Mouse (Mus musculus): ENCODE measurements at regions not wholly inside any gene's neighbourhood (a gene's known extent, or its start where the extent isn't known, plus 50 kb on each side); places are given as distances from the start of the nearest gene placed in this dataset.

DNA sequence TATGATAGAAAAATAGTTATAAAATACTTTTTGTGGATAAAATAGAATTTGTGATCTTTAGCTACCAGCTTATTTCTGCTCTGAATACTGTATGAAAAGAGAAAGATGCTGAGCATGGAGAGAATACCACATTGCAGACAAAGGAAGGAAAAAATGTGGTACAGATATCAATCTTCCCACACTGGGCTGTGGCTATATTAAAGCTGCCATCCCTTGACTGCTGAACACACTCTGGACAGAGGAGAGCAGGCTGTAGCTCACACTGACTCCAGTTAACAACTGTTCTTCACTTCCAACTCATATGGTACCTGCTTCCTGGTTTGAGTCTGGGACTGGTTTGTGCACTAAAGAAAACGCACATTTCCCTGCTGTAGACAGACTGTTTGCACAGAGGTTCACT lies 76.7 kb upstream of the Try4 start:
- WGBS = 59% methylated on average over 1 of the region's 1 CpGs
- Histone ChIP-seq H3K4me1 (replicated peaks; ENCODE audit: insufficient read depth, low read length) (no peaks in the 10 kb centered on the region), H3K4me2 (ENCODE audit: low read length) (no peak overlapping the region), H3K4me3 (replicated peaks; ENCODE audit: low read depth, low read length) (no peak overlapping the region), H3K9ac (ENCODE audit: low read depth, low read length) (no peak overlapping the region), H3K27me3 (ENCODE audit: insufficient read depth, low read length) (no peaks in the 10 kb centered on the region), H3K36me3 (ENCODE audit: insufficient read depth, low read length) (no peaks in the 10 kb centered on the region), H3K27ac (no peak overlapping the region), H3K9me3 (replicated peaks; ENCODE audit: low read length) (no peaks in the 10 kb centered on the region)
- no peak for DNase-seq (ENCODE audit: low spot score)
- no peak for TF ChIP-seq CTCF (IDR thresholded peaks at IDR 0.05; ENCODE audit: low read depth)
- ATAC-seq (replicated peaks; ENCODE audit: low FRiP score, low read depth) = no peak

DNA sequence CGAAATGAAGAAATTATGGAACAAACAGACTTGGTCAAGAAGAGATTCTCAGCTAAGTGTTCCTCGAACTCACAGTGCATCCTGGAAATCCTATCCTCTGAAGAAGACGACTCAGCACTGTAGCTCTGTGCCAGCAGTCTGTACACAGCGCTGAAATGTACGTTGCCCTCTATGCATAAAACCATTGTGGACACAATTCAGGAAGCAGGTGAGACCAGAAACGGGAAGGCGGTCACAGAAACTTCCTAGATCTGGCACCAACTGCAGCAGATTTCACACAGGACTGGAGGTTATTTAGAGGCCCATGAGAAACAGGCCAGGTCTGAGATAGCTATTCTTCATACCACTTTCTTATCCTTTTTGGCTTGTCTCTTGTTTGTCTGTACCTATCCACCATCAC lies 83.7 kb upstream of the Try4 start:
- H3K9ac ChIP-seq (ENCODE audit: low read depth, low read length) = no peak overlapping the region
- H3K4me3 ChIP-seq (replicated peaks; ENCODE audit: low read depth, low read length) = no peak overlapping the region
- no peak for TF ChIP-seq CTCF (IDR thresholded peaks at IDR 0.05; ENCODE audit: low read depth)
- ATAC-seq (replicated peaks; ENCODE audit: low FRiP score, low read depth) = no peak
- H3K27ac ChIP-seq = no peak overlapping the region
- H3K4me2 ChIP-seq (ENCODE audit: low read length) = no peak overlapping the region
- no peaks in the 10 kb centered on the region for H3K4me1 ChIP-seq (replicated peaks; ENCODE audit: insufficient read depth, low read length)
- no peaks in the 10 kb centered on the region for H3K9me3 ChIP-seq (replicated peaks; ENCODE audit: low read length)
- no peaks in the 10 kb centered on the region for H3K27me3 ChIP-seq (ENCODE audit: insufficient read depth, low read length)
- no peak for DNase-seq (ENCODE audit: low spot score)
- H3K36me3 ChIP-seq (ENCODE audit: insufficient read depth, low read length) = no peaks in the 10 kb centered on the region
- 82% methylated on average over 7 of the region's 7 CpGs for WGBS

DNA sequence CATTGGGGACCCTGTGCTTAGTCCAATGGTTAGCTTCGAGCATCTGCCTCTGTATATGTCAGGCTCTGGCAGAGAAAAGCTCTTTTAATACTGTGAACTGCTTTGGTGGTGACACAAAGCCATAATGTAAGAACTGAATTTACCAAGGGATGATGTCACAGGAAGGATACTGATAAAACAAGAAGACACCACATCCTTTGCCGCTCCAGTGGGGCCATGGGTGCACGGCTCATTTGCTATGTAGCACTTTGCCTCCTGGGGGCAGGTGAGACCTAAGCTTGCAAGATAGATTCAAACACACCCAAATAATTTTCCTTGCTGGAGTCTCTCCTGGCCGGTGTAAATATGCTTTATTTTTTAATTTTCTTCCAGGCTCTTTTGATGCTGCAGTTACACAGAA lies 86.2 kb upstream of the Try4 start:
- no peak overlapping the region for H3K9ac ChIP-seq (ENCODE audit: low read depth, low read length)
- ATAC-seq (replicated peaks; ENCODE audit: low FRiP score, low read depth) (no peak), DNase-seq (ENCODE audit: low spot score) (no peak)
- 77% methylated on average over 4 of the region's 4 CpGs for WGBS
- H3K4me3 ChIP-seq (replicated peaks; ENCODE audit: low read depth, low read length) = no peak overlapping the region
- no peak for TF ChIP-seq CTCF (IDR thresholded peaks at IDR 0.05; ENCODE audit: low read depth)
- H3K36me3 ChIP-seq (ENCODE audit: insufficient read depth, low read length) = no peaks in the 10 kb centered on the region
- no peaks in the 10 kb centered on the region for H3K4me1 ChIP-seq (replicated peaks; ENCODE audit: insufficient read depth, low read length)
- no peak overlapping the region for H3K4me2 ChIP-seq (ENCODE audit: low read length)
- H3K9me3 ChIP-seq (replicated peaks; ENCODE audit: low read length) = no peaks in the 10 kb centered on the region
- H3K27me3 ChIP-seq (ENCODE audit: insufficient read depth, low read length) = no peaks in the 10 kb centered on the region
- H3K27ac ChIP-seq = no peak overlapping the region

DNA sequence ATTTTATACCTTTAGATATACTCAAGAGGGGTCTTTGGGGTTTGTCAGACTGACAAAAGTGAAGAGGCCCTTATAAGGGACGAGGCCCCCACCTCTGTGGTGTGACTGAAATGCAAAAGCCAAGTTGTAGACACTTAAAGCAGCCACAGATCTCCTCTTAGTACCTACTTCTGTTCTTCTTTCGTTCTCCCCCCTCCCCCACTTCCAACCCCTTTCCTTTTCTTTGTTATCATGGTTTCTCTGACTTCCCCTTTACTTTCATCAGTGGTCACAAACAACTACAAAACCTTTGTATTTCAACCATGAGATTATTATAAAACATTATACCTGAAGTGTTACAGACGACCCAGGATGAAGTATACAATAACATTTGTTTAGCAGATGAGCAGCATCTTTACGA lies 96.2 kb upstream of the Try4 start:
- Histone ChIP-seq H3K27ac (no peak overlapping the region), H3K9me3 (replicated peaks; ENCODE audit: low read length) (no peaks in the 10 kb centered on the region), H3K4me2 (ENCODE audit: low read length) (no peak overlapping the region), H3K4me3 (replicated peaks; ENCODE audit: low read depth, low read length) (no peak overlapping the region), H3K4me1 (replicated peaks; ENCODE audit: insufficient read depth, low read length) (no peaks in the 10 kb centered on the region), H3K9ac (ENCODE audit: low read depth, low read length) (no peak overlapping the region), H3K36me3 (ENCODE audit: insufficient read depth, low read length) (no peaks in the 10 kb centered on the region), H3K27me3 (ENCODE audit: insufficient read depth, low read length) (no peaks in the 10 kb centered on the region)
- TF ChIP-seq CTCF (IDR thresholded peaks at IDR 0.05; ENCODE audit: low read depth) = no peak
- no peak for ATAC-seq (replicated peaks; ENCODE audit: low FRiP score, low read depth)
- DNase-seq (ENCODE audit: low spot score) = no peak
- WGBS = 65% methylated on average over 4 of the region's 4 CpGs

DNA sequence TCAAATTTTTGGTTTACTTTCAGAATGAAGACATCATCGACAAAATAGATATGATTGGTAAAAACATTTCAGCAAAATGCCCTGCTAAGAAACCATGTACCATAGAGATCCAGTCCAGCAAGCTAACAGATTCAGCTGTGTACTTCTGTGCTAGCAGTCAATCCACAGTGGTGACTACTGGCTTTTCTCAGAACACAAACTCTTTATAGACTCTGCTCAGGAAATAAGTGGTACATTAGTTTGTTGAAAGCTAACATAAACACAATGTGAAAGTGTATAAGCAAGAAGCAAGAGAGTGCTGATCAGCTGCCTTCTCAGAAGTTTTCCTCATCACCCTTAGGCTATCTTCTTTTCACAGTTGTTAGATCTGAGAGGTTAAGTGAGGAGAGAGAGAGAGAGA lies 99.2 kb upstream of the Try4 start:
- ATAC-seq (replicated peaks; ENCODE audit: low FRiP score, low read depth) = no peak
- Histone ChIP-seq H3K9ac (ENCODE audit: low read depth, low read length) (no peak overlapping the region), H3K9me3 (replicated peaks; ENCODE audit: low read length) (no peaks in the 10 kb centered on the region), H3K27ac (no peak overlapping the region), H3K36me3 (ENCODE audit: insufficient read depth, low read length) (no peaks in the 10 kb centered on the region), H3K4me3 (replicated peaks; ENCODE audit: low read depth, low read length) (no peak overlapping the region), H3K27me3 (ENCODE audit: insufficient read depth, low read length) (no peaks in the 10 kb centered on the region), H3K4me1 (replicated peaks; ENCODE audit: insufficient read depth, low read length) (no peaks in the 10 kb centered on the region), H3K4me2 (ENCODE audit: low read length) (no peak overlapping the region)
- TF ChIP-seq CTCF (IDR thresholded peaks at IDR 0.05; ENCODE audit: low read depth) = no peak
- WGBS = 86% methylated on average over 1 of the region's 1 CpGs
- DNase-seq (ENCODE audit: low spot score) = no peak

DNA sequence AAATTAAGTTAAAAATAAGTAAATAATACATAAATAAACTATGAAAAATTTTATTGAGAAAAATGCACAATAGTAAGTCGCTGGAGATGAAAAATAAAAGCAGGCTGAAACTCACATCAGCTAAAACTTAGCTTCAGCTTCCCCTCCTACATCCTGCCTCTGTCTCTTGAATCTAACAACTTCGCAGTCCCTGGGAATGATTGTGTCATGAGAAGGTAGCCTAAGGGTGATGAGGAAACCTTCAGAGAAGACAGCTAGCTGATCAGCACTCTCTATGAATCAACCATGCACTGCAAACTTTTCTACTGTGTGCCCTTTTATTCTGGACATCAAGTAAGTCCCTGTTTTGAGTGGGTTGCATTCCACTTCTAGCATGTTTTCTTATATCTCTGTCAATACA lies 99.8 kb upstream of the Try4 start:
- Histone ChIP-seq H3K27ac (no peak overlapping the region), H3K4me3 (replicated peaks; ENCODE audit: low read depth, low read length) (no peak overlapping the region), H3K4me2 (ENCODE audit: low read length) (no peak overlapping the region), H3K36me3 (ENCODE audit: insufficient read depth, low read length) (no peaks in the 10 kb centered on the region), H3K4me1 (replicated peaks; ENCODE audit: insufficient read depth, low read length) (no peaks in the 10 kb centered on the region), H3K9ac (ENCODE audit: low read depth, low read length) (no peak overlapping the region), H3K27me3 (ENCODE audit: insufficient read depth, low read length) (no peaks in the 10 kb centered on the region), H3K9me3 (replicated peaks; ENCODE audit: low read length) (no peaks in the 10 kb centered on the region)
- TF ChIP-seq CTCF (IDR thresholded peaks at IDR 0.05; ENCODE audit: low read depth) = no peak
- ATAC-seq (replicated peaks; ENCODE audit: low FRiP score, low read depth) = no peak
- no peak for DNase-seq (ENCODE audit: low spot score)
- 75% methylated on average over 2 of the region's 2 CpGs for WGBS

DNA sequence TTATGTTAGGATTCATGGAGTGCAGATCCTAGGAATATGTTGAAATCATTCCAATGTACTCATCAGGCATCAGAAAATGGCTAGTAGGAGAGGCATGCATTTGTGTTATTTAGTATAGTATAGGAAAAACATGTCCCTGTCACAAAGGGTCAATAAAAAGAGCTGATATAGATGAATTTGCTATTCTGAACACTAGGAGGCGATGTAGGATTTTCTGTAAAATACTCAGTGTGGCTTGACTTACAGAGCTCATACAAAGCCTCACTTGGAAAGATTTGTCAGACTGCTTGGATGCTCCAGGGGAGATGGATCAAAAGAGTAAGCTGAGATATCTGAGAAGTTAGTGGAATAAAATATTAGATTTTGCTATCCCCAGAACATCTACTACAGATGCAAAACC lies 107.6 kb upstream of the Try4 start:
- H3K36me3 ChIP-seq (ENCODE audit: insufficient read depth, low read length) = no peaks in the 10 kb centered on the region
- no peaks in the 10 kb centered on the region for H3K27me3 ChIP-seq (ENCODE audit: insufficient read depth, low read length)
- no peak for ATAC-seq (replicated peaks; ENCODE audit: low FRiP score, low read depth)
- H3K4me1 ChIP-seq (replicated peaks; ENCODE audit: insufficient read depth, low read length) = no peaks in the 10 kb centered on the region
- TF ChIP-seq CTCF (IDR thresholded peaks at IDR 0.05; ENCODE audit: low read depth) = peak; percentile 44
- H3K9ac ChIP-seq (ENCODE audit: low read depth, low read length) = no peak overlapping the region
- H3K27ac ChIP-seq = no peak overlapping the region
- peak; percentile 4 for DNase-seq (ENCODE audit: low spot score)
- H3K9me3 ChIP-seq (replicated peaks; ENCODE audit: low read length) = no peaks in the 10 kb centered on the region
- WGBS = 26% methylated on average over 1 of the region's 1 CpGs
- no peak overlapping the region for H3K4me2 ChIP-seq (ENCODE audit: low read length)
- no peak overlapping the region for H3K4me3 ChIP-seq (replicated peaks; ENCODE audit: low read depth, low read length)

Data from kidney, postnatal 0 days (tissue).